Mouse (Mus musculus) midbrain, embryonic 15.5 days (tissue): ENCODE measurements around the gene St3gal3. TPM values are rescaled to one million over a fixed set of nuclear protein-coding genes. Genes with fewer than 3 reads are reported as not detected.

Experiments
- ATAC-seq: fragments of 200-750 bp; cut with Nextera tagmentation; replicated peaks from 2 replicates; pipeline ENCODE4 v1.8.0; 2017; ENCODE audit warnings: moderate TSS enrichment
- H3K27ac ChIP-seq: fragments of 300-500 bp; sonication (generic); 2 replicates; pipeline ENCODE4 v1.5.1; 2015; ENCODE audit warnings: mild to moderate bottlenecking, inconsistent platforms
- H3K27me3 ChIP-seq: fragments of 300-500 bp; sonication (generic); replicated peaks from 2 replicates; pipeline ENCODE4 v1.6.1; 2015; ENCODE audit warnings: inconsistent platforms
- H3K36me3 ChIP-seq: fragments of 300-500 bp; sonication (generic); replicated peaks from 2 replicates; pipeline ENCODE4 v1.6.1; 2015; ENCODE audit warnings: inconsistent platforms
- H3K4me1 ChIP-seq: fragments of 300-500 bp; sonication (generic); 2 replicates; pipeline ENCODE4 v1.6.1; 2015; ENCODE audit warnings: inconsistent platforms
- H3K4me2 ChIP-seq: fragments of 300-500 bp; sonication (generic); 2 replicates; pipeline ENCODE4 v1.6.1; 2015; ENCODE audit warnings: inconsistent platforms, mild to moderate bottlenecking, moderate library complexity
- H3K4me3 ChIP-seq: fragments of 300-500 bp; sonication (generic); 2 replicates; pipeline ENCODE4 v1.5.1; 2015; ENCODE audit warnings: mild to moderate bottlenecking, inconsistent platforms
- H3K9ac ChIP-seq: fragments of 300-500 bp; sonication (generic); 2 replicates; pipeline ENCODE4 v1.6.1; 2015; ENCODE audit warnings: mild to moderate bottlenecking, inconsistent platforms
- H3K9me3 ChIP-seq: fragments of 300-500 bp; sonication (generic); 2 replicates; pipeline ENCODE4 v1.6.1; 2016; ENCODE audit warnings: inconsistent platforms
- WGBS: fragments of 180-500 bp; shearing (Covaris S2); methylation state at CpG from one replicate; pipeline ENCODE4 v1.1.7; 2015; ENCODE audit warnings: mixed read lengths; 5-methylcytosine and 5-hydroxymethylcytosine counted together
- polyA plus RNA-seq: library from polyadenylated mRNA; unstranded; fragments of >200 nt; fragmentation: Nextera tagmentation; extraction: Ambion mirVana; gene quantifications from 2 replicates; pipeline ENCODE4 v1.2.1, GENCODE M21; 2015

St3gal3 gene
- polyA plus RNA-seq = 12.6 and 12.9 TPM in 2 replicates

DNA sequence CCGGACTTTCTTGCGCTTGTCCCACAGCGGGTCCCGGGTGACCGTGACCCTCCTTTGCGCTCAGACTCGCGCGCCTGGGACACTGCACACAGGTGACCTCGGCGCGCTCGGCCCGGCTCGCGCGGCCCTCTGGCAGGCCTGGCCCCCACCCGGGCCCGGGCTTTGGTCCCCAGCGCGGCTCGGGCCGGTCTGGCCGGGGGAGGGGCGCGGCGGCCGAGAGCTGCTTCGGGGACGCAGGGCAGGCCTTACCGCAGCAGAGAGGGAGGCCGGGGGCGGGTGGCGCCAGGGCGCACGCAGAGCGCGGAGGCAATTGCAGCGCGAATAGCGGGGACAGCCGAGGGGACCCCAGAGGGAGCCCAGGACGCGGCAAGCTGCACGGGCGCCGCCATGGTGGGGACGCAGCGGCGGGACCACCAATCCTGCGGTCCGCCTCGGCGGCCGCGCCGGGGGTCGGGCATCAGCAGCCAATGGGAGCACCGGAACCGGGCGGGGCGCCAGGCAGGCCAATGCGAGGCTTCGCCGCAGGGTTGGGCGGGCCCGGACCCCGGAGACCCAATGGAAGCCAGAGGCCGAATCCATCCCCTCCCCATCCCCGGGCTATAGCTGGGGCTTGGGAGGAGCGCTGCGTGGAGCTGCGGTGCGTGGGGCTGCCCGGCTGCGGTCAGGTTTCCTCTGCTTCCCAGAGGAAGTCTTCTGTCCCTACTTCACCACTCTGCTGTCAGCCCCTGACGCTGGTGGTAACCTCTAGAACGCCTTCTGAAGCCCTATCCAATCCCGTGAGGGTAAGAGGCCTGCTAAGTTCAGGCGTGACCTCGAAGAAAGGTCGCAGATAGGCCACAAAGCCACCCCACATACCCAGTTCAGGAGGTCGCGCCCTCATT, at the start of gene St3gal3:
St3gal3 (minus strand) TSS at position 430 of the 881 bp plus-strand sequence.
- Histone ChIP-seq H3K36me3 (peaks cover 21% of the 10 kb centered on the region), H3K4me1 (peaks cover 18% of the 10 kb centered on the region), H3K4me2 (peak within 1 kb of the TSS; percentile 70), H3K27ac (peak within 1 kb of the TSS; percentile 73), H3K27me3 (no peaks in the 10 kb centered on the region), H3K9ac (peak within 1 kb of the TSS; percentile 61), H3K4me3 (peak within 1 kb of the TSS; percentile 59), H3K9me3 (no peaks in the 10 kb centered on the region)
- ATAC-seq = peak; percentile 98
- WGBS = under 1% methylated on average over 78 of the region's 84 CpGs

DNA sequence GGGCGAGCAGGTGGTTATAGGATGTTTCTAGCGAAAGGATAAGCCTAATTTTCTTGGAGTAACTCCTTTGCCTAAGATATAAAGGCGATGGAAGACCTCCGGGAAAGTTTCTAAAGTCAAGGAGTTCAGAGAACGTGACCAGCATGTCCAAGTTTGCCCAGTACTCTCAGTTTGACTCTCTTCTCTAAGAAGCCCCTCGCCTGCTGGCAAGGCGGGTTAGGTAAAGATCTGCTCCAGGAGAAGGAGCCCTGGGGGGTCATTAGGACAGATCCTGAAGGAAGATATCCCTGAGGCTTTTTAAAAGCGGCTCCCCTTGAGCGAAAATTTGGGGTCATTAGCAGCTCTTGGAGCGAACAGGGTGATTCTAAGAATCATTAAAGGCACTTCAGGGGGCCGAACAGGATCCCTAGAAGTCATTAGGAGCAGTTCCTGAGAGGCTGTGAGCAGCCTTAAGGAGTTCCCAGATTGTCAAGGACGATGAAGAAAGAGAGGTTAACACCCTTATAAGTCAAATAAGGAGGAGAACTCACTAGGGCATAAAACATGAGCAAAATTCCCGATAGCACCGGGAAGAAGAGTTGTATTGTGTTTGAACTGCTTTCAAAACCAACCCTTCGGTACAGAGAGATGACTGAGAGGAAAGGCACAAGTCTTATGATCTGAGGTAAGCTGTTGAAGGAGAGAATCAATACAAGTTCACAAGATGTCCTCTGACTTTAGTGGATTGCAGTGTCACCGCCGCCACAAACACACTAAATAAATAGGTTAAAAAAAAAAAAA, 45.8 kb upstream of the St3gal3 start:
- Histone ChIP-seq H3K4me1 (peaks cover 16% of the 10 kb centered on the region), H3K27ac (peak overlapping the region; percentile 99), H3K36me3 (peaks cover 16% of the 10 kb centered on the region), H3K9ac (peak overlapping the region; percentile 46), H3K4me2 (peak overlapping the region; percentile 73), H3K27me3 (no peaks in the 10 kb centered on the region), H3K9me3 (no peaks in the 10 kb centered on the region), H3K4me3 (peak overlapping the region; percentile 78)
- 12% methylated on average over 17 of the region's 17 CpGs for whole genome bisulfite sequencing
- ATAC-seq = peak; percentile 5

DNA sequence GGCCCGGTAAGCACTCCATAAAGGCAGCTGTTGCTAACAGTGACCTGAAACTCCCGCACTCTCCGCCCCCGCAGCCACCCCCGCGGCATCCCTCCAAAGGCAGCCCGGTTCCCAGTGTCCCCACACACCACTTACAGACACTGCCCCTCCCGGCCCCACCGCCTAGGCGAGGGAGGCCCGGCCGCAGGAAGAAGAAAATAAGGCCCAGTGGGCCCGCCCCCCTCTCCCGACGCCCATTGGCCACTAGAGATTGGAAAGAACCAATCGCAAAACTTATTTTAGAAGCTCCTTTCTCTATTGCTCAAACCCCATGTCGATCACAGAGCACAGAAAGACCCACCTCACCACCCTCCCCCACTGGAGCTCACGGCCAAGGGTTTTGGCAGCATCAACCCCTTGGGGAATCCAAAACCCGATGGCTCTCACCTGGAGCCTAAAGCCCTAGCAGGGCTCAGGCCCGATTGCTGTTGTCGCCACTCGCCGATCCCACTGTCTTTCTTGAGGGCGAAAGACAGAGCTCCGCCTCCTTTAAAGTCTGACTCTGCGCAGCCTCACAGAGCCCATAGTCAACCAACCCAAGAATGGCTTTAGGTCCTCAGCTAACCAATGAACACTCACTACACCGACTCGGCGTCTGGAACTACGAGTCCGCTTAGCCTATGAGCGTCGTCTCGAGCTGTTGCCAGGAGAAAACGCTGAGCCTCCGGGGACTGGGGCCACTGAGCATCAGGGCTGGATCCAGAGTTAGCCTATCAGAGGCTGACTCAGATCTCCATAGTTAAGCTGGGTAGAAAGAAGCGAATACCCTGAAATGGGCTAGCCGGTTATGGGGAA, 45.0 kb upstream of the St3gal3 start, which contains the start of gene Kdm4a:
Kdm4a (minus strand) TSS at position 577 of the 834 bp plus-strand sequence.
- peak; percentile 100 for ATAC-seq
- peak within 1 kb of the TSS; percentile 78 for H3K9ac ChIP-seq
- H3K27me3 ChIP-seq = no peaks in the 10 kb centered on the region
- H3K4me3 ChIP-seq = peak within 1 kb of the TSS; percentile 78
- H3K9me3 ChIP-seq = no peaks in the 10 kb centered on the region
- H3K27ac ChIP-seq = peak within 1 kb of the TSS; percentile 99
- peaks cover 22% of the 10 kb centered on the region for H3K36me3 ChIP-seq
- H3K4me1 ChIP-seq = peaks cover 16% of the 10 kb centered on the region
- peak within 1 kb of the TSS; percentile 73 for H3K4me2 ChIP-seq
- under 1% methylated on average over 38 of the region's 38 CpGs for WGBS

DNA sequence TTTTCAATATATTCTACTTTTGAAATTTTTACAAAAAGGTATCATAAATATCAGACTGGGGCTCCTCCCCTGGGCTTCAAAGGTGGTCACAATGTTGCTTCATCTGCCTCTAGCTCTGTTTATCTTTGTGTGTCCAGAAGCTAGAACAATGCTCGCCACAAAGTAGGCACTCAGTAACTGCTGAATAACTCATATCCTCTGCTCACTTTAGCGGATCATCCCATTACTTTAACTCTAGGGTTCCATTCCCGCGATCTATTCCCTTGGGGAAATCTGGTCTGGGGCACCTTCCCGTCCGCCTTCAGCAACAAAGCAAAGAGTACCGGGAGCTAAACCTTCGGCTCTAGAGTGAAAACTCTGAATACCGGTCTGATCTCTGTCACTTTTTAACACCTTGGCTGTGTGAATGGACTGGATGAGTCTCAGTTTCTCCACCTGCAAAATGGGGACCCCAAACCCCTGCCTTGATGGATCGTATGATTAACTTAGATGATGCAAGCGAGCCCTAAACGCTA, 44.3 kb upstream of the St3gal3 start:
- Histone ChIP-seq H3K4me3 (peak overlapping the region; percentile 78), H3K9ac (peak overlapping the region; percentile 78), H3K27ac (peak overlapping the region; percentile 99), H3K27me3 (no peaks in the 10 kb centered on the region), H3K4me2 (peak overlapping the region; percentile 73), H3K36me3 (peaks cover 29% of the 10 kb centered on the region), H3K4me1 (peaks cover 16% of the 10 kb centered on the region), H3K9me3 (no peaks in the 10 kb centered on the region)
- ATAC-seq = no peak
- 1% methylated on average over 12 of the region's 12 CpGs for WGBS

DNA sequence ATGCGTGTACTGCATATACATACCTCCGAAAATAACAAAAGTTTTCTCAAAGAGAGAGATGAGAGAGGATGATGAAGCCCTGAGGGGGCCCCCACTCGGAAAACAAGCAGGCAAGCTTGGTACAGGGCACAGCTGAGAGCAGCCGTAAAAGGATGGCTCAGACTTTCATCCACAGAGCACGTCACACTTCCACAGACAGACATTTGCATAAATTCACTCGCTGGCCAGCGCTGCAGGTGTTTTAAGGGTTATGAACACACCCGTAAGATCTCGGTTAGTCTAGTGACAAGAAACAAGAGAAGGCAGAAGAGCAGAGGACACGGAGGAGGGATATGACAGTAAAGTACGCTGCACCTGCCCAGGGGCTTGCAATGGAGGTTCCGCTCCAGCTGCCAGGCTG, 37.7 kb upstream of the St3gal3 start:
- Histone ChIP-seq H3K27me3 (no peaks in the 10 kb centered on the region), H3K27ac (no peak overlapping the region), H3K36me3 (peaks cover 86% of the 10 kb centered on the region), H3K9ac (no peak overlapping the region), H3K4me1 (no peaks in the 10 kb centered on the region), H3K9me3 (no peaks in the 10 kb centered on the region), H3K4me2 (no peak overlapping the region), H3K4me3 (no peak overlapping the region)
- 92% methylated on average over 12 of the region's 12 CpGs for WGBS
- ATAC-seq = no peak

DNA sequence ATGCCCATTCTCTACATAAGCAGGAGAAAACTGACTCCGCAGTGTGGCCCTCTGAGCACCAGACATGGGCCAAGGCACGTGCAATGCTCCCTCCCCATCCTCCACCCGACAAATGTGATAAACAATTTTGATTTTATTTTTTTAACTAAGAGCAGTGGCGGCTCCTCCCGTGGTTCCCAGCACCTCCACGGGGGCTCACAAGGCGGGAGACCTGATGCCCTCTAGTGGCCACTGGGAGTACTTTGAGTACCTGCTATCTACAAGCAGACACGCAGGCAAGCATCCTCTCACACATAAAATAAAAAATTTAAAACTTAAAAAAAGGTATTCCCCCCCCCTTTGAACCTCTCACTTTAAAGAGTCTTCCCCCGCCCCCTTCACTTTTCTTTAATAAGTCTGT, 36.3 kb upstream of the St3gal3 start:
- 90% methylated on average over 9 of the region's 9 CpGs for WGBS
- Histone ChIP-seq H3K9me3 (no peaks in the 10 kb centered on the region), H3K4me1 (no peaks in the 10 kb centered on the region), H3K4me3 (no peak overlapping the region), H3K36me3 (peaks cover 88% of the 10 kb centered on the region), H3K27me3 (no peaks in the 10 kb centered on the region), H3K9ac (no peak overlapping the region), H3K4me2 (no peak overlapping the region), H3K27ac (no peak overlapping the region)
- no peak for ATAC-seq

DNA sequence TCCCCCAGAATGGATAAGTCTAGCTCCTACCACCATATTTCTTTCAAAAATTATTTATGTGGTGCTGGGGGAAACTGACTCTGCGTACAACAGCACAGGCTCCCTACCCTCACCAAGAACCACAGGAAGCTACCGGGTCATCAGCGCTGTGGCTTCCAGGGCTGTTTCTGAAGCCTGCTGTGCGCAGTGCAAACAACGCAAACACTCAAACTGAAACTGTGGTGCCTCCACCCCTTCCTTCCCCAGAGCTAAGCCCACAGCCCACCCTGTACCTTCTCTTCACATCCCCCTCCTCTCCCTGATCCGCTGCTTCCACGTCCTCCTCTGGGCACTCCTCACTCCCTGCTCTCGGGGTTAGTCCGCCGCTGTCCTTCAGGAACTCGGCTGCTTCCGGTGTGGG, 27.4 kb upstream of the St3gal3 start:
- H3K27me3 ChIP-seq = no peaks in the 10 kb centered on the region
- H3K36me3 ChIP-seq = peaks cover 83% of the 10 kb centered on the region
- no peak overlapping the region for H3K4me2 ChIP-seq
- H3K4me3 ChIP-seq = no peak overlapping the region
- no peaks in the 10 kb centered on the region for H3K9me3 ChIP-seq
- 92% methylated on average over 12 of the region's 12 CpGs for WGBS
- H3K27ac ChIP-seq = no peak overlapping the region
- H3K9ac ChIP-seq = no peak overlapping the region
- no peaks in the 10 kb centered on the region for H3K4me1 ChIP-seq
- no peak for ATAC-seq

DNA sequence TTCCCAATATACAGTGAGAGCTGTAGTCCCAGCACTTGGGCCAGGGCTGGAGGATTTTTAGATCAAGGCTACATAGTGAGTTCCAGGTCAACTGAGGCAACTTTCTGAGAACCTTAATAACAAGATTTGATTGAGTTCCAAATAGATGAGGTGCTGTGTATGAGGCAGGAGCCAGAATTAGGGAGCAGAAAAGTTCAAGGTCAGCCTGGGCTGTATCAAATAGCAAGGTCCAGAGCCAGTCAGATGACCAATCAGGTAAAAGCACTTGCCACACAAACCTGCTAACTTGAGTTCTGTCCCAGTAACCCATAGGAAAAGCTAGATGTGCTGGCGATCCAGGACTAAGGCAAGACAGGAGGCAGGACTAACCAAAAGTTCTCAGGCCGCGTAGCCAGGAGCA, 23.0 kb upstream of the St3gal3 start:
- H3K9me3 ChIP-seq = no peaks in the 10 kb centered on the region
- peaks cover 66% of the 10 kb centered on the region for H3K36me3 ChIP-seq
- H3K27ac ChIP-seq = no peak overlapping the region
- H3K4me3 ChIP-seq = no peak overlapping the region
- WGBS = 100% methylated on average over 3 of the region's 3 CpGs
- ATAC-seq = no peak
- H3K27me3 ChIP-seq = no peaks in the 10 kb centered on the region
- no peak overlapping the region for H3K4me2 ChIP-seq
- H3K4me1 ChIP-seq = no peaks in the 10 kb centered on the region
- no peak overlapping the region for H3K9ac ChIP-seq

DNA sequence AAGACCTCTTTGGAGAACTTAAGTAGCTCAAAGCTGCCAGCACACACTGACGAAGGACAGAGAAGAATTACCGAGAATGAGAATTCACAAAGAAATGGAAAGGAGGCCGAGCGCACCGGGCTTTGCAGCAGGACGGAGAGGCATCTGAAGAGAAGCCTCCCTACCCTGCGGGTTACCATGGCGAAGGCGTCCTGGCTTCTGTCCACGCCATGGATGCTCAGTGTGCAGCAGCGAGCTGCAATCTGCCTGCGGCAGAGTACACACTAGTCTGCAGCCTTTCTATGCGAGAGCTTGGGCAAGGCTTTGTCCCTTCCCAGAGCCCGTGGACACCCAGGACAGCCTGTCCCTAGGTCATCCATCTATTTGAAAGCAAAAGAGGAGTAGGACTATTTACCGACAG, 21.8 kb upstream of the St3gal3 start:
- H3K4me3 ChIP-seq = no peak overlapping the region
- ATAC-seq = no peak
- H3K4me1 ChIP-seq = no peaks in the 10 kb centered on the region
- no peaks in the 10 kb centered on the region for H3K27me3 ChIP-seq
- peaks cover 66% of the 10 kb centered on the region for H3K36me3 ChIP-seq
- no peaks in the 10 kb centered on the region for H3K9me3 ChIP-seq
- H3K4me2 ChIP-seq = no peak overlapping the region
- no peak overlapping the region for H3K9ac ChIP-seq
- WGBS = 78% methylated on average over 15 of the region's 15 CpGs
- H3K27ac ChIP-seq = no peak overlapping the region

DNA sequence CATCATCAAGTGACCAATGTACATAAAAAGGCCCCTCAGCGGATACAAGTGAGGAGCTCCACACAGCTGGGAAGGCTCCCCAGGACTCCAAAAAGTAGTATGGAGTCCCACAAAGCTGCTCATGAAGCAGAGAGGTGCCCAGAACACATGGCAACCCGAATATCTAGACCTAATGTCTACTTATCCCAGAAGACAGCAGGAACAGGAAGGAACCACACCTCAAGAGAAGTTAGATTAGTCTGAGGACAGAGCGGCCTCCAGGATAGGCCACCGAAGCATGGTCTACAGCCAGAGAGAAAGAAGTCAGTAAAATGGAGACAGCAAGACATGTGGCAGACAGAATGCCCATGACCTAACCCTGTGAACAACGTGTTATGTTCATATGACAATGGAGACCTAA, 20.2 kb upstream of the St3gal3 start:
- ATAC-seq = no peak
- H3K4me1 ChIP-seq = no peaks in the 10 kb centered on the region
- WGBS = 96% methylated on average over 5 of the region's 5 CpGs
- H3K4me3 ChIP-seq = no peak overlapping the region
- no peak overlapping the region for H3K27ac ChIP-seq
- peaks cover 52% of the 10 kb centered on the region for H3K36me3 ChIP-seq
- no peaks in the 10 kb centered on the region for H3K9me3 ChIP-seq
- H3K9ac ChIP-seq = no peak overlapping the region
- H3K4me2 ChIP-seq = no peak overlapping the region
- no peaks in the 10 kb centered on the region for H3K27me3 ChIP-seq

DNA sequence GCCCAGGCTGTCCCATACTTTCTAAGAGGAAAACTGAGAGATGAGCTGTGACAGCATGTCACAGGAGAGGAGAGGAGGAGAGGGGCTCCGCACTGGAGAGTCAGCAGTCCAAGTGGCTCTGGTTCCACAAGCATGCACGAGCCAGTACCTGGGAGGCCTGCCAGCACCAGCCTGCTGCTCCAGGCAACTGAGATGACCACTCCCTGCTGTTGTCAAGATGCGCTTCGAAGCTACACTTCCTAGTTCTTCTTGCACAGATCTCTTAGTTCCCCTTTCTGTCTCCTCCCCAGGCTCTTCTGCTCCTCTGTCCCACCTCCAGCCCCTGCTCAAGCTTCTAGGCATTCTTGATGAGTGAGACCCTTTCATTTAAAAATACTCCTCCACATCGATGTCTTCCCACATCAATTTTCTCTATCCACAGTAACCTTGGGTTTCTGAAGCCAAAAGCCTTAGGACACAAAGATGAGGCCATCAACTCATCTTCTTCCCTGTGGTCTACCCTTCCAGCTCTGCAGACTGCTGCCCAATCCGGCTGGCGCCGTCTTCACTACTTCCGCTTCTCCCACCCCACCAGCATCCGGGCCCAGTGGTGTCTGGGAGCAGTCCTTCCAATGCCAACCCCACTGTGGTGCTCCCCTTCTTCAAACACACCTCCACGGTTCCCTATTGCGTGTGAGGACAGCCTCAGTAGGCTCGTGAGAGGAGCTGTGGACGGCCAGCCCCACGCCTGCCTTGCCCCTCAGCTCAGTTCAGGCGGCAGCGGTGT, 17.5 kb upstream of the St3gal3 start:
- no peak for ATAC-seq
- H3K27ac ChIP-seq = no peak overlapping the region
- no peak overlapping the region for H3K4me3 ChIP-seq
- H3K27me3 ChIP-seq = no peaks in the 10 kb centered on the region
- H3K4me1 ChIP-seq = no peaks in the 10 kb centered on the region
- H3K4me2 ChIP-seq = no peak overlapping the region
- no peak overlapping the region for H3K9ac ChIP-seq
- peaks cover 47% of the 10 kb centered on the region for H3K36me3 ChIP-seq
- no peaks in the 10 kb centered on the region for H3K9me3 ChIP-seq
- 95% methylated on average over 17 of the region's 17 CpGs for WGBS
